Mouse (Mus musculus) limb, embryonic 15.5 days (tissue): ENCODE data around the gene St14. TPM values are rescaled to one million over a fixed set of nuclear protein-coding genes. Genes with fewer than 3 reads are reported as not detected.

Experiments
- ATAC-seq: fragments of 200-750 bp; cut with Nextera tagmentation; 2 replicates; pipeline ENCODE4 v1.8.0; 2017; ENCODE audit warnings: low read depth, moderate TSS enrichment; ENCODE audit not compliant: insufficient number of reproducible peaks, low FRiP score, low TSS enrichment
- H3K27ac ChIP-seq: fragments of 300-500 bp; sonication (generic); 2 replicates; pipeline ENCODE4 v1.5.1; 2015; ENCODE audit warnings: moderate library complexity, mild to moderate bottlenecking, inconsistent platforms
- H3K27me3 ChIP-seq: fragments of 300-500 bp; sonication (generic); 2 replicates; pipeline ENCODE4 v1.6.1; 2015; ENCODE audit warnings: inconsistent platforms
- H3K36me3 ChIP-seq: fragments of 300-500 bp; sonication (generic); 2 replicates; pipeline ENCODE4 v1.6.1; 2015; ENCODE audit warnings: inconsistent platforms
- H3K4me1 ChIP-seq: fragments of 300-500 bp; sonication (generic); 2 replicates; pipeline ENCODE4 v1.6.1; 2015; ENCODE audit warnings: inconsistent platforms
- H3K4me2 ChIP-seq: fragments of 300-500 bp; sonication (generic); 2 replicates; pipeline ENCODE4 v1.6.1; 2015; ENCODE audit warnings: mild to moderate bottlenecking, inconsistent platforms
- H3K4me3 ChIP-seq: fragments of 300-500 bp; sonication (generic); 2 replicates; pipeline ENCODE4 v1.5.1; 2015; ENCODE audit warnings: mild to moderate bottlenecking, inconsistent platforms
- H3K9ac ChIP-seq: fragments of 300-500 bp; sonication (generic); 2 replicates; pipeline ENCODE4 v1.6.1; 2015; ENCODE audit warnings: inconsistent platforms
- H3K9me3 ChIP-seq: fragments of 300-500 bp; sonication (generic); 2 replicates; pipeline ENCODE4 v1.6.1; 2016; ENCODE audit warnings: inconsistent platforms
- WGBS: fragments of 180-500 bp; shearing (Covaris S2); methylation state at CpG from one replicate; pipeline ENCODE4 v1.1.7; 2015; 5-methylcytosine and 5-hydroxymethylcytosine counted together
- polyA plus RNA-seq: library from polyadenylated mRNA; unstranded; fragments of >200 nt; fragmentation: Nextera tagmentation; extraction: Ambion mirVana; gene quantifications from 2 replicates; pipeline ENCODE4 v1.2.1, GENCODE M21; 2015

St14 gene
- polyA plus RNA-seq, 1 experiment from 2014 or later: 21.8 TPM

- no peak overlapping the region for H3K9ac ChIP-seq
- ATAC-seq: no peak
- H3K4me1 ChIP-seq: no peaks in the 10 kb centered on the region
- H3K27ac ChIP-seq: no peak overlapping the region
- WGBS: 80% methylated on average over 8 of the region's 8 CpGs
- no peak overlapping the region for H3K4me2 ChIP-seq
- H3K9me3 ChIP-seq: no peaks in the 10 kb centered on the region
- no peaks in the 10 kb centered on the region for H3K27me3 ChIP-seq
- H3K36me3 ChIP-seq: peaks cover 84% of the 10 kb centered on the region
- H3K4me3 ChIP-seq: no peak overlapping the region
These were observed 24.9 kb upstream of the St14 start for GRCm38 (mm10) chr9:31156594-31156993.

- H3K9me3 ChIP-seq: no peaks in the 10 kb centered on the region
- no peaks in the 10 kb centered on the region for H3K27me3 ChIP-seq
- 85% methylated on average over 2 of the region's 2 CpGs for WGBS
- no peak overlapping the region for H3K27ac ChIP-seq
- no peak overlapping the region for H3K4me2 ChIP-seq
- H3K9ac ChIP-seq: no peak overlapping the region
- ATAC-seq: no peak
- no peaks in the 10 kb centered on the region for H3K4me1 ChIP-seq
- no peak overlapping the region for H3K4me3 ChIP-seq
- peaks cover 75% of the 10 kb centered on the region for H3K36me3 ChIP-seq
These were observed 19.4 kb upstream of the St14 start for GRCm38 (mm10) chr9:31151050-31151449.

- no peak for ATAC-seq
- Histone ChIP-seq H3K4me1 (no peaks in the 10 kb centered on the region), H3K27ac (no peak overlapping the region), H3K27me3 (no peaks in the 10 kb centered on the region), H3K9ac (no peak overlapping the region), H3K4me3 (no peak overlapping the region), H3K36me3 (peaks cover 46% of the 10 kb centered on the region), H3K9me3 (no peaks in the 10 kb centered on the region), H3K4me2 (no peak overlapping the region)
- WGBS: 75% methylated on average over 7 of the region's 7 CpGs
These were observed 16.5 kb upstream of the St14 start for GRCm38 (mm10) chr9:31148135-31148534.

- H3K4me1 ChIP-seq: no peaks in the 10 kb centered on the region
- H3K4me2 ChIP-seq: no peak overlapping the region
- no peak for ATAC-seq
- H3K9ac ChIP-seq: no peak overlapping the region
- H3K27ac ChIP-seq: no peak overlapping the region
- H3K27me3 ChIP-seq: no peaks in the 10 kb centered on the region
- WGBS: 79% methylated on average over 7 of the region's 7 CpGs
- peaks cover 27% of the 10 kb centered on the region for H3K36me3 ChIP-seq
- H3K4me3 ChIP-seq: no peak overlapping the region
- no peaks in the 10 kb centered on the region for H3K9me3 ChIP-seq
These were observed 13.7 kb upstream of the St14 start for GRCm38 (mm10) chr9:31145272-31145925.

GRCm38 (mm10) chr9:31142924-31143323 lies 11.3 kb upstream of the St14 start:
- no peak for ATAC-seq
- Histone ChIP-seq H3K27ac (no peak overlapping the region), H3K4me2 (no peak overlapping the region), H3K36me3 (0 out of 2 replicates have a peak, but pooled peaks cover 4% of the 10 kb centered on the region), H3K9ac (no peak overlapping the region), H3K27me3 (no peaks in the 10 kb centered on the region), H3K4me1 (no peaks in the 10 kb centered on the region), H3K4me3 (no peak overlapping the region), H3K9me3 (no peaks in the 10 kb centered on the region)
- WGBS: 89% methylated on average over 1 of the region's 1 CpGs

GRCm38 (mm10) chr9:31133131-31133530 lies 1.5 kb upstream of the St14 start:
- Histone ChIP-seq H3K27ac (no peak overlapping the region), H3K4me2 (no peak overlapping the region), H3K4me1 (peaks cover 19% of the 10 kb centered on the region), H3K9ac (no peak overlapping the region), H3K27me3 (peaks cover 56% of the 10 kb centered on the region), H3K4me3 (no peak overlapping the region), H3K9me3 (no peaks in the 10 kb centered on the region), H3K36me3 (no peaks in the 10 kb centered on the region)
- no peak for ATAC-seq
- WGBS: 68% methylated on average over 5 of the region's 5 CpGs

GRCm38 (mm10) chr9:31130357-31131204 lies 1.1 kb downstream of the St14 start:
- Histone ChIP-seq H3K27ac (no peak overlapping the region), H3K27me3 (peaks cover 56% of the 10 kb centered on the region), H3K4me2 (peak overlapping the region; percentile 86), H3K4me1 (peaks cover 19% of the 10 kb centered on the region), H3K36me3 (no peaks in the 10 kb centered on the region), H3K4me3 (peak overlapping the region; percentile 50), H3K9me3 (no peaks in the 10 kb centered on the region), H3K9ac (0 out of 2 replicates have a peak overlapping the region, but pooled peaks have one; percentile 18)
- 7% methylated on average over 26 of the region's 26 CpGs for WGBS
- no peak; the same call in 1 of the 2 replicates for ATAC-seq

GRCm38 (mm10) chr9:31129956-31130355 lies 1.7 kb downstream of the St14 start:
- Histone ChIP-seq H3K4me3 (no peak overlapping the region), H3K36me3 (no peaks in the 10 kb centered on the region), H3K27me3 (peaks cover 56% of the 10 kb centered on the region), H3K4me2 (peak overlapping the region; percentile 86), H3K27ac (no peak overlapping the region), H3K9me3 (no peaks in the 10 kb centered on the region), H3K4me1 (peaks cover 19% of the 10 kb centered on the region), H3K9ac (no peak overlapping the region)
- WGBS: 54% methylated on average over 8 of the region's 8 CpGs
- no peak for ATAC-seq

GRCm38 (mm10) chr9:31127876-31128465 lies 3.7 kb downstream of the St14 start:
- Histone ChIP-seq H3K9me3 (no peaks in the 10 kb centered on the region), H3K27me3 (peaks cover 48% of the 10 kb centered on the region), H3K27ac (no peak overlapping the region), H3K36me3 (no peaks in the 10 kb centered on the region), H3K4me2 (no peak overlapping the region), H3K9ac (no peak overlapping the region), H3K4me3 (no peak overlapping the region), H3K4me1 (peaks cover 19% of the 10 kb centered on the region)
- WGBS: 74% methylated on average over 12 of the region's 12 CpGs
- no peak for ATAC-seq

- peaks cover 29% of the 10 kb centered on the region for H3K27me3 ChIP-seq
- H3K9ac ChIP-seq: no peak overlapping the region
- H3K4me2 ChIP-seq: no peak overlapping the region
- no peak for ATAC-seq
- H3K9me3 ChIP-seq: no peaks in the 10 kb centered on the region
- H3K4me3 ChIP-seq: no peak overlapping the region
- H3K36me3 ChIP-seq: no peaks in the 10 kb centered on the region
- WGBS: 84% methylated on average over 7 of the region's 7 CpGs
- peaks cover 9% of the 10 kb centered on the region for H3K4me1 ChIP-seq
- no peak overlapping the region for H3K27ac ChIP-seq
These were observed 5.6 kb downstream of the St14 start for GRCm38 (mm10) chr9:31126079-31126478.

GRCm38 (mm10) chr9:31122464-31123030 lies 9.1 kb downstream of the St14 start:
- Histone ChIP-seq H3K4me1 (peaks cover 22% of the 10 kb centered on the region), H3K9ac (no peak overlapping the region), H3K27ac (no peak overlapping the region), H3K4me3 (no peak overlapping the region), H3K27me3 (no peaks in the 10 kb centered on the region), H3K9me3 (no peaks in the 10 kb centered on the region), H3K4me2 (no peak overlapping the region), H3K36me3 (no peaks in the 10 kb centered on the region)
- WGBS: 51% methylated on average over 13 of the region's 13 CpGs
- no peak for ATAC-seq

GRCm38 (mm10) chr9:31120533-31120915 lies 11.1 kb downstream of the St14 start:
- ATAC-seq: no peak

More at GRCm38 (mm10) chr9:31120533-31120915, 11.1 kb downstream of the St14 start:
- no peaks in the 10 kb centered on the region for H3K27me3 ChIP-seq
- no peak overlapping the region for H3K27ac ChIP-seq
- no peaks in the 10 kb centered on the region for H3K36me3 ChIP-seq
- no peak overlapping the region for H3K4me2 ChIP-seq
- no peaks in the 10 kb centered on the region for H3K9me3 ChIP-seq
- 47% methylated on average over 4 of the region's 4 CpGs for WGBS
- no peak overlapping the region for H3K4me3 ChIP-seq
- no peak overlapping the region for H3K9ac ChIP-seq
- peaks cover 22% of the 10 kb centered on the region for H3K4me1 ChIP-seq
